Mouse (Mus musculus): ENCODE data around the gene Ccdc159. TPM values are rescaled to one million over a fixed set of nuclear protein-coding genes. Genes with fewer than 3 reads are reported as not detected.

Gene Ccdc159
- polyA plus RNA-seq (2015; fragmentation: Nextera tagmentation; extraction: Ambion mirVana): 1.8 and 2.0 TPM in 2 replicates

GRCm38 (mm10) chr9:21927208-21927753, at the start of gene Ccdc159, which contains the start of gene Tmem205:
TSS of gene Ccdc159 (plus strand) at chr9:21927471.
TSS of gene Tmem205 (minus strand) at chr9:21927556.
- DNase-seq (ENCODE audit: low spot score) (peak; percentile 99), ATAC-seq (replicated peaks; ENCODE audit: low FRiP score, low read depth) (peak; percentile 98)
- H3K4me1 ChIP-seq (replicated peaks; ENCODE audit: insufficient read depth, low read length): 0 out of 2 replicates have a peak, but pooled peaks cover 3% of the 10 kb centered on the region
- under 1% methylated on average over 28 of the region's 28 CpGs for WGBS
- H3K9me3 ChIP-seq (replicated peaks; ENCODE audit: low read length): no peaks in the 10 kb centered on the region
- H3K9ac ChIP-seq (ENCODE audit: low read depth, low read length): peak within 1 kb of the TSS; percentile 66
- H3K27me3 ChIP-seq (ENCODE audit: insufficient read depth, low read length): no peaks in the 10 kb centered on the region
- no peaks in the 10 kb centered on the region for H3K36me3 ChIP-seq (ENCODE audit: insufficient read depth, low read length)
- no peak for TF ChIP-seq CTCF (IDR thresholded peaks at IDR 0.05; ENCODE audit: low read depth)
- H3K4me3 ChIP-seq (replicated peaks; ENCODE audit: low read depth, low read length): peak within 1 kb of the TSS; percentile 54
- H3K4me2 ChIP-seq (ENCODE audit: low read length): peak within 1 kb of the TSS; percentile 70
- H3K27ac ChIP-seq: peak within 1 kb of the TSS; percentile 72

GRCm38 (mm10) chr9:21889229-21889628, 38.0 kb upstream of the Ccdc159 start:
- Histone ChIP-seq H3K4me2 (ENCODE audit: low read length) (no peak overlapping the region), H3K4me1 (replicated peaks; ENCODE audit: insufficient read depth, low read length) (no peaks in the 10 kb centered on the region), H3K4me3 (replicated peaks; ENCODE audit: low read depth, low read length) (no peak overlapping the region), H3K9ac (ENCODE audit: low read depth, low read length) (no peak overlapping the region), H3K9me3 (replicated peaks; ENCODE audit: low read length) (no peaks in the 10 kb centered on the region), H3K27ac (no peak overlapping the region), H3K36me3 (ENCODE audit: insufficient read depth, low read length) (no peaks in the 10 kb centered on the region), H3K27me3 (ENCODE audit: insufficient read depth, low read length) (no peaks in the 10 kb centered on the region)
- WGBS: 64% methylated on average over 3 of the region's 3 CpGs
- DNase-seq (ENCODE audit: low spot score): no peak
- peak; percentile 36; the same call in 1 of the 2 replicates for TF ChIP-seq CTCF (IDR thresholded peaks at IDR 0.05; ENCODE audit: low read depth)
- no peak for ATAC-seq (replicated peaks; ENCODE audit: low FRiP score, low read depth)

DNA sequence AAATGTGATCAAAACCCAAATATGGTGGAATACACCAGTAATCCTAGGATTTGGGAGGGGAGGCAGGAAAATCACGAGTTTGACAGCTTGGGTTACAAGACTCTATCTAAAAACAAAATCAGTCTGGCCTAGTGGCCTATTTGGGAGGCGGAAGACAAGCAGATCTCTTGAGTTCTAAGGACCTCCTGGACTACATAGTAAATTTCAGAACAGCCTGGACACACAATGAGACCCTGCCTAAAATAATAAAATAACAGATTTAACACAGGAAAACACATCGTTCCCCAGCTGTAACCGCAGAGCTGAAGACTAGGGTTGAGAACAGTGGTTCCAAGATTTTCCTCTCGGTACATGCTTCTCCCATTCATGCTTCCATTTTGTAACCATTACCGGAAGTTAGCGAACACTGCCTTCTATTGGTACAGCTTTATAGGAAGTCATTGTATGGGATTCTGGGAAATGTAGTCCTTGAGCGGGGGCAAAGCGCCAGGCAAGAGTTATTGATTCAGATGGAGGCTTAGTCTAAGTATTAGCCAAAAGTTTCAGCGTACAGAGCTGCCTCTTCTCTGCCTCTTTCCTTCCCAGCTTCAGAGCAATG, 25.9 kb upstream of the Ccdc159 start:
- H3K27ac ChIP-seq: no peak overlapping the region
- H3K9ac ChIP-seq (ENCODE audit: low read depth, low read length): 0 out of 2 replicates have a peak overlapping the region, but pooled peaks have one; percentile 33
- no peaks in the 10 kb centered on the region for H3K9me3 ChIP-seq (replicated peaks; ENCODE audit: low read length)
- TF ChIP-seq CTCF (IDR thresholded peaks at IDR 0.05; ENCODE audit: low read depth): peak; percentile 52
- peak overlapping the region; percentile 53 for H3K4me2 ChIP-seq (ENCODE audit: low read length)
- peak; percentile 94 for DNase-seq (ENCODE audit: low spot score)
- H3K27me3 ChIP-seq (ENCODE audit: insufficient read depth, low read length): no peaks in the 10 kb centered on the region
- ATAC-seq (replicated peaks; ENCODE audit: low FRiP score, low read depth): peak; percentile 84
- 14% methylated on average over 10 of the region's 10 CpGs for WGBS
- H3K36me3 ChIP-seq (ENCODE audit: insufficient read depth, low read length): no peaks in the 10 kb centered on the region
- no peaks in the 10 kb centered on the region for H3K4me1 ChIP-seq (replicated peaks; ENCODE audit: insufficient read depth, low read length)
- H3K4me3 ChIP-seq (replicated peaks; ENCODE audit: low read depth, low read length): peak overlapping the region; percentile 34

DNA sequence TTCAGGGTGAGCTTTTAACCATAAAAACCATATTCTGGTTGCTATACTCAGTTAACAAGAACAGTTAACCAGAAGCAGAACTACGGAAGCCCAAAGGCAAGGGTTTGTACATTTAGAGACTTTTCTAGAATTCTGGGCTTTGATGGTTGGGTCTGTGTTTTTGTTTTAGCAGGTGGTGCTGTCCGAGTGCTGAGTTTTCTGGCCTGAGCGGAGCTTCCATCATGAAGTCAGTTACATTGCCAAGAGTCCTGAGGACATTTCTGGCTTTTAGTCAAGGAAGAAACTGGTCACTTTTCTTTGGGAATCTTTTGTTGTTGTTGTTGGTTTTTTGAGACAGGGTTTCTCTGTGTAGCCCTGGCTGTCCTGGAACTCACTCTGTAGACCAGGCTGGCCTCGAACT, 23.2 kb upstream of the Ccdc159 start:
- WGBS: 82% methylated on average over 4 of the region's 4 CpGs
- no peak overlapping the region for H3K27ac ChIP-seq
- TF ChIP-seq CTCF (IDR thresholded peaks at IDR 0.05; ENCODE audit: low read depth): no peak
- H3K36me3 ChIP-seq (ENCODE audit: insufficient read depth, low read length): no peaks in the 10 kb centered on the region
- no peaks in the 10 kb centered on the region for H3K4me1 ChIP-seq (replicated peaks; ENCODE audit: insufficient read depth, low read length)
- no peak overlapping the region for H3K9ac ChIP-seq (ENCODE audit: low read depth, low read length)
- H3K9me3 ChIP-seq (replicated peaks; ENCODE audit: low read length): no peaks in the 10 kb centered on the region
- no peak overlapping the region for H3K4me2 ChIP-seq (ENCODE audit: low read length)
- no peak overlapping the region for H3K4me3 ChIP-seq (replicated peaks; ENCODE audit: low read depth, low read length)
- ATAC-seq (replicated peaks; ENCODE audit: low FRiP score, low read depth) (no peak), DNase-seq (ENCODE audit: low spot score) (no peak)
- H3K27me3 ChIP-seq (ENCODE audit: insufficient read depth, low read length): no peaks in the 10 kb centered on the region

DNA sequence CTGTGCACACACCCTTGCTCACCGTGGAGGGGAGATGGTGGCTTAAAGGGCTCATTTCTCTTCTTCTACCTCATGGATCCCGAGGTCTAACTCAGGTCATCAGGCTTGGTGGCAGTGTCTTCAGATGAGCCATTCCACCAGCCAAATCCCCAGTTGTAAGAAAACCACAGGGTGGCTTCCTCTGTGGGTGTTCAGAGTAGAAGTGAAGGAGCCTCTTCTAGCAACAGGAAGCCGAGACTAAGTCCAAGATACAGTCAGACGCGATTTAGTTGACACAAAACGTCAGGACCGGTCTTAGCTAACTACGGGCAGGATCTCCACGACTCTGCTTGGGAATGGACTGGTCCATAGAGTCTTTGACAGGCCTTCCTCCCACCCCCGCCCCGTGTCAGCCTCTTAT, 19.1 kb upstream of the Ccdc159 start:
- Histone ChIP-seq H3K9me3 (replicated peaks; ENCODE audit: low read length) (no peaks in the 10 kb centered on the region), H3K4me2 (ENCODE audit: low read length) (no peak overlapping the region), H3K4me1 (replicated peaks; ENCODE audit: insufficient read depth, low read length) (no peaks in the 10 kb centered on the region), H3K27ac (no peak overlapping the region), H3K36me3 (ENCODE audit: insufficient read depth, low read length) (no peaks in the 10 kb centered on the region), H3K27me3 (ENCODE audit: insufficient read depth, low read length) (no peaks in the 10 kb centered on the region), H3K4me3 (replicated peaks; ENCODE audit: low read depth, low read length) (no peak overlapping the region), H3K9ac (ENCODE audit: low read depth, low read length) (no peak overlapping the region)
- no peak for ATAC-seq (replicated peaks; ENCODE audit: low FRiP score, low read depth)
- DNase-seq (ENCODE audit: low spot score): no peak
- TF ChIP-seq CTCF (IDR thresholded peaks at IDR 0.05; ENCODE audit: low read depth): no peak
- WGBS: 72% methylated on average over 11 of the region's 11 CpGs

DNA sequence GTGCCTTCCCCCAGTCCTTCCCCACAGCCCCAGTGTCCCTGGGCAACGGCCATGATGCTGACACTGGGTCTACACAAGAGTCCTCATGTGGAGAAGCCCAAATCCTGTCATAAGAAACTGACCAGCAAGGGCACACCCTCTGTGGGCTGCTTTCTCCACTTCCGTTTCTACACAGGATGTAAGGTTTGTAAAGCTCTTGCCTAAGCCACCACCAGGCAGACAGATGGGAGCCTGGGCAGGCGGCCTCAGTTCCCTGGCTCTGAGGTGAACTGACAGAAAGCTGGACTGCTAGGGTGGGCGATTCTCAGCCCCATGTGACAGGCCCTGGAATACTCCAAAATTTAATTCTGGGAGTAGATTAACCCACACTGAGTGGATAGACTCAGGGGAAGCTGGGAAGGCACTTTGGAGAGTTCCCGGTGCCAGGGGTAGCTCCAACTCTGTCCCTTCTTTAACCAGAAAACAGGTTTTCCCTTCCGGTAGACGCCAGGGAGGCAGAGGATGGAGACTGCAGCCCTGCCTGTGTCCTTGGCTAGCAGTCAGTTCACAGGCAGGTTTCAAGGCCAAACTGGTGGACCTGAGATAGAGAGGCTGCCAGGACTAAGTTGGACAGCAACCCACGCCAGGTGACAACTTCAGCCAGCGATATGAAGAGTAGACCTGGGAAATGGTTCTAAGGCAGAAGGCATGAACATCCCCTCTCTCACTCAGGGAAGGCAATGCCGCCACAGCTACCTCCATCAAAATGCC, 17.6 kb upstream of the Ccdc159 start:
- Histone ChIP-seq H3K27ac (no peak overlapping the region), H3K9ac (ENCODE audit: low read depth, low read length) (no peak overlapping the region), H3K27me3 (ENCODE audit: insufficient read depth, low read length) (no peaks in the 10 kb centered on the region), H3K4me3 (replicated peaks; ENCODE audit: low read depth, low read length) (no peak overlapping the region), H3K36me3 (ENCODE audit: insufficient read depth, low read length) (no peaks in the 10 kb centered on the region), H3K4me1 (replicated peaks; ENCODE audit: insufficient read depth, low read length) (no peaks in the 10 kb centered on the region), H3K9me3 (replicated peaks; ENCODE audit: low read length) (no peaks in the 10 kb centered on the region), H3K4me2 (ENCODE audit: low read length) (no peak overlapping the region)
- no peak for TF ChIP-seq CTCF (IDR thresholded peaks at IDR 0.05; ENCODE audit: low read depth)
- ATAC-seq (replicated peaks; ENCODE audit: low FRiP score, low read depth): no peak
- DNase-seq (ENCODE audit: low spot score): no peak
- 81% methylated on average over 10 of the region's 10 CpGs for WGBS

Data from kidney, postnatal 0 days (tissue).